ENCODE assay signal across 17 mouse cellular contexts in genomic region chr9:105332436-105333016, GRCm38 (mm10).
DNase-seq lines count a peak whose midpoint lies in the region; ATAC-seq and TF ChIP-seq lines count a peak whose summit lies in the region.
"Had no signal": no experiment of that assay in that cellular context is flagged by ENCODE, and none has a peak within 500 bp of the region (broad histone marks: within the 10 kb centered on the region; RNA-seq: fewer than 3 reads in every experiment).

No protein-coding gene starts in this region.

- no peak for TF ChIP-seq CTCF in brain, embryonic 14.5 days (IDR thresholded peaks at IDR 0.05; ENCODE audit: borderline replicate concordance, extremely low read depth, insufficient read depth, insufficient read length)
- no peak for TF ChIP-seq CTCF in liver, postnatal 0 days (IDR thresholded peaks at IDR 0.05; ENCODE audit: low read depth)

- H3K4me3 ChIP-seq in forebrain, embryonic 16.5 days (replicated peaks; ENCODE audit: low read length), result no peak overlapping the region
- no peak overlapping the region for H3K4me3 ChIP-seq in forebrain, embryonic 11.5 days (ENCODE audit: low read depth, low read length)
- no peak overlapping the region for H3K4me3 ChIP-seq in midbrain, embryonic 16.5 days (ENCODE audit: low read depth, low read length)
- H3K4me3 ChIP-seq in midbrain, embryonic 10.5 days, result no peak overlapping the region
- H3K4me3 ChIP-seq in hindbrain, embryonic 16.5 days (ENCODE audit: low read length), result no peak overlapping the region
- H3K4me3 ChIP-seq in liver, postnatal 0 days (ENCODE audit: low read depth, low read length), result no peak overlapping the region
- H3K4me3 ChIP-seq: embryonic facial prominence, embryonic 10.5 days; gastrocnemius, adult 2 months; heart, embryonic 12.5 days; intestine, embryonic 15.5 days had no signal

- H3K36me3 ChIP-seq in forebrain, embryonic 16.5 days (ENCODE audit: control insufficient read depth, insufficient read depth), result no peaks in the 10 kb centered on the region
- H3K36me3 ChIP-seq in forebrain, embryonic 11.5 days (ENCODE audit: control insufficient read depth, insufficient read depth, low read length), result no peaks in the 10 kb centered on the region
- H3K36me3 ChIP-seq in midbrain, embryonic 16.5 days (ENCODE audit: control insufficient read depth, insufficient read depth, low read length), result no peaks in the 10 kb centered on the region
- no peaks in the 10 kb centered on the region for H3K36me3 ChIP-seq in midbrain, embryonic 10.5 days
- H3K36me3 ChIP-seq in hindbrain, embryonic 16.5 days (ENCODE audit: control insufficient read depth, insufficient read depth, low read length), result no peaks in the 10 kb centered on the region
- H3K36me3 ChIP-seq in liver, postnatal 0 days (replicated peaks; ENCODE audit: insufficient read depth, low read length), result no peaks in the 10 kb centered on the region
- H3K36me3 ChIP-seq: embryonic facial prominence, embryonic 10.5 days; heart, embryonic 12.5 days; intestine, embryonic 15.5 days had no signal

- ATAC-seq in forebrain, embryonic 16.5 days, result peak; percentile 87
- ATAC-seq in forebrain, embryonic 11.5 days (replicated peaks; ENCODE audit: low FRiP score), result no peak
- peak; percentile 76; the same call in 1 of the 2 replicates for ATAC-seq in midbrain, embryonic 16.5 days
- ATAC-seq in hindbrain, embryonic 16.5 days, result peak; percentile 97
- ATAC-seq in liver, postnatal 0 days, result no peak
- no peak for ATAC-seq in frontal cortex, adult (ENCODE audit: low TSS enrichment)
- ATAC-seq: intestine, embryonic 15.5 days had no signal

- WGBS in forebrain, embryonic 16.5 days, result 52% methylated on average over 4 of the region's 4 CpGs
- WGBS in forebrain, embryonic 11.5 days, result 79% methylated on average over 4 of the region's 4 CpGs
- WGBS in midbrain, embryonic 16.5 days, result 59% methylated on average over 4 of the region's 4 CpGs
- 87% methylated on average over 4 of the region's 4 CpGs for WGBS in midbrain, embryonic 10.5 days
- 58% methylated on average over 4 of the region's 4 CpGs for WGBS in hindbrain, embryonic 16.5 days
- WGBS in liver, postnatal 0 days (ENCODE audit: insufficient replicate concordance), result 76% methylated on average over 4 of the region's 4 CpGs

- no peaks in the 10 kb centered on the region for H3K9me3 ChIP-seq in forebrain, embryonic 16.5 days (ENCODE audit: control insufficient read depth, low read length)
- no peaks in the 10 kb centered on the region for H3K9me3 ChIP-seq in forebrain, embryonic 11.5 days (ENCODE audit: control insufficient read depth, low read length)
- H3K9me3 ChIP-seq in midbrain, embryonic 16.5 days (replicated peaks; ENCODE audit: control insufficient read depth, low read length, poor library complexity, severe bottlenecking), result no peaks in the 10 kb centered on the region
- H3K9me3 ChIP-seq in midbrain, embryonic 10.5 days (replicated peaks), result no peaks in the 10 kb centered on the region
- no peaks in the 10 kb centered on the region for H3K9me3 ChIP-seq in hindbrain, embryonic 16.5 days (ENCODE audit: control insufficient read depth, low read length)
- no peaks in the 10 kb centered on the region for H3K9me3 ChIP-seq in liver, postnatal 0 days (ENCODE audit: low read length)
- H3K9me3 ChIP-seq: embryonic facial prominence, embryonic 10.5 days; heart, embryonic 12.5 days; intestine, embryonic 15.5 days had no signal

- TF ChIP-seq POLR2A in brain, embryonic 14.5 days (IDR thresholded peaks at IDR 0.05; ENCODE audit: borderline replicate concordance, extremely low read depth, insufficient read depth, insufficient read length, poor library complexity, severe bottlenecking), result no peak

- TF ChIP-seq EP300 in liver, postnatal 0 days (IDR thresholded peaks at IDR 0.05; ENCODE audit: low read depth), result no peak

- no peak overlapping the region for H3K9ac ChIP-seq in forebrain, embryonic 16.5 days (replicated peaks; ENCODE audit: low read depth, low read length)
- H3K9ac ChIP-seq in forebrain, embryonic 11.5 days (ENCODE audit: low read length), result no peak overlapping the region
- no peak overlapping the region for H3K9ac ChIP-seq in midbrain, embryonic 16.5 days (ENCODE audit: low read depth, low read length)
- H3K9ac ChIP-seq in hindbrain, embryonic 16.5 days (ENCODE audit: low read depth, low read length), result no peak overlapping the region
- H3K9ac ChIP-seq in liver, postnatal 0 days (replicated peaks), result no peak overlapping the region
- H3K9ac ChIP-seq: heart, embryonic 12.5 days; intestine, embryonic 15.5 days had no signal

- H3K27me3 ChIP-seq in forebrain, embryonic 16.5 days (replicated peaks; ENCODE audit: control insufficient read depth, insufficient read depth, low read length), result no peaks in the 10 kb centered on the region
- H3K27me3 ChIP-seq in forebrain, embryonic 11.5 days (ENCODE audit: control insufficient read depth, insufficient read depth, low read length), result no peaks in the 10 kb centered on the region
- H3K27me3 ChIP-seq in midbrain, embryonic 16.5 days (ENCODE audit: control insufficient read depth, insufficient read depth, low read depth, low read length), result no peaks in the 10 kb centered on the region
- H3K27me3 ChIP-seq in midbrain, embryonic 10.5 days (ENCODE audit: low read depth, poor library complexity, severe bottlenecking), result no peaks in the 10 kb centered on the region
- no peaks in the 10 kb centered on the region for H3K27me3 ChIP-seq in hindbrain, embryonic 16.5 days (replicated peaks; ENCODE audit: control insufficient read depth, insufficient read depth, low read length)
- H3K27me3 ChIP-seq in liver, postnatal 0 days (ENCODE audit: insufficient read depth, low read length), result no peaks in the 10 kb centered on the region
- H3K27me3 ChIP-seq: heart, embryonic 12.5 days; intestine, embryonic 15.5 days had no signal

- no peak for DNase-seq in forebrain, embryonic 11.5 days (ENCODE audit: low spot score)
- DNase-seq in midbrain, embryonic 10.5 days (ENCODE audit: low spot score), result no peak
- peak; percentile 88 for DNase-seq in brain, embryonic 14.5 days (ENCODE audit: low read depth)
- no peak for DNase-seq in liver, postnatal 0 days
- DNase-seq: adrenal gland, adult 2 months; adrenal gland, postnatal 25 days; cerebellum, adult 2 months; cerebellum, postnatal 10 days; gastrocnemius, adult 2 months; gastrocnemius, postnatal 25 days had no signal

- H3K27ac ChIP-seq in forebrain, embryonic 16.5 days (ENCODE audit: low read length), result no peak overlapping the region
- H3K27ac ChIP-seq in forebrain, embryonic 11.5 days (ENCODE audit: low read depth, low read length), result no peak overlapping the region
- no peak overlapping the region for H3K27ac ChIP-seq in midbrain, embryonic 16.5 days (ENCODE audit: low read length)
- no peak overlapping the region for H3K27ac ChIP-seq in midbrain, embryonic 10.5 days (replicated peaks)
- H3K27ac ChIP-seq in hindbrain, embryonic 16.5 days (ENCODE audit: low read depth, low read length), result no peak overlapping the region
- no peak overlapping the region for H3K27ac ChIP-seq in liver, postnatal 0 days (ENCODE audit: low read depth)
- H3K27ac ChIP-seq: embryonic facial prominence, embryonic 10.5 days; gastrocnemius, adult 2 months; intestine, embryonic 15.5 days had no signal

- no peaks in the 10 kb centered on the region for H3K4me1 ChIP-seq in forebrain, embryonic 16.5 days (replicated peaks; ENCODE audit: control insufficient read depth, insufficient read depth, low read length)
- H3K4me1 ChIP-seq in forebrain, embryonic 11.5 days (replicated peaks; ENCODE audit: control insufficient read depth, insufficient read depth, low read length), result no peaks in the 10 kb centered on the region
- H3K4me1 ChIP-seq in midbrain, embryonic 16.5 days (ENCODE audit: control insufficient read depth, insufficient read depth, low read length), result no peaks in the 10 kb centered on the region
- H3K4me1 ChIP-seq in midbrain, embryonic 10.5 days, result no peaks in the 10 kb centered on the region
- no peaks in the 10 kb centered on the region for H3K4me1 ChIP-seq in hindbrain, embryonic 16.5 days (ENCODE audit: control insufficient read depth, insufficient read depth, low read depth, low read length)
- H3K4me1 ChIP-seq in liver, postnatal 0 days (ENCODE audit: insufficient read depth), result no peaks in the 10 kb centered on the region
- H3K4me1 ChIP-seq: embryonic facial prominence, embryonic 10.5 days; heart, embryonic 12.5 days; intestine, embryonic 15.5 days had no signal

- no peak overlapping the region for H3K4me2 ChIP-seq in forebrain, embryonic 16.5 days (ENCODE audit: low read length)
- H3K4me2 ChIP-seq in forebrain, embryonic 11.5 days (ENCODE audit: low read depth, low read length, severe bottlenecking), result no peak overlapping the region
- H3K4me2 ChIP-seq in midbrain, embryonic 16.5 days (ENCODE audit: low read length), result no peak overlapping the region
- no peak overlapping the region for H3K4me2 ChIP-seq in hindbrain, embryonic 16.5 days (ENCODE audit: low read length)
- H3K4me2 ChIP-seq in liver, postnatal 0 days (ENCODE audit: low read depth, low read length), result no peak overlapping the region
- H3K4me2 ChIP-seq: heart, embryonic 12.5 days; intestine, embryonic 15.5 days had no signal

Comparison
In these comparisons a context has a peak if more than half of its experiments do, and no peak if none do; other contexts are left out.
1. ATAC-seq: peak in forebrain, embryonic 16.5 days (single experiment), midbrain, embryonic 16.5 days (single experiment) and hindbrain, embryonic 16.5 days (single experiment); none in forebrain, embryonic 11.5 days (single experiment), liver, postnatal 0 days (single experiment) and frontal cortex, adult (single experiment).